Mouse (Mus musculus) spleen, adult 2 months (tissue): ENCODE results near the gene Cop1.

Source experiments
- CTCF ChIP-seq: fragments of 200-500 bp; IDR thresholded peaks from 2 replicates; pipeline ENCODE4 v1.5.1; 2011; ENCODE audit warnings: mild to moderate bottlenecking, inconsistent platforms; ENCODE audit not compliant: insufficient read depth, insufficient read length, insufficient replicate concordance; ENCODE audit errors: extremely low read depth
- POLR2A ChIP-seq: fragments of 200-500 bp; IDR thresholded peaks from 2 replicates; pipeline ENCODE4 v1.6.1; 2011; ENCODE audit warnings: low read depth, low read length, inconsistent platforms

DNA sequence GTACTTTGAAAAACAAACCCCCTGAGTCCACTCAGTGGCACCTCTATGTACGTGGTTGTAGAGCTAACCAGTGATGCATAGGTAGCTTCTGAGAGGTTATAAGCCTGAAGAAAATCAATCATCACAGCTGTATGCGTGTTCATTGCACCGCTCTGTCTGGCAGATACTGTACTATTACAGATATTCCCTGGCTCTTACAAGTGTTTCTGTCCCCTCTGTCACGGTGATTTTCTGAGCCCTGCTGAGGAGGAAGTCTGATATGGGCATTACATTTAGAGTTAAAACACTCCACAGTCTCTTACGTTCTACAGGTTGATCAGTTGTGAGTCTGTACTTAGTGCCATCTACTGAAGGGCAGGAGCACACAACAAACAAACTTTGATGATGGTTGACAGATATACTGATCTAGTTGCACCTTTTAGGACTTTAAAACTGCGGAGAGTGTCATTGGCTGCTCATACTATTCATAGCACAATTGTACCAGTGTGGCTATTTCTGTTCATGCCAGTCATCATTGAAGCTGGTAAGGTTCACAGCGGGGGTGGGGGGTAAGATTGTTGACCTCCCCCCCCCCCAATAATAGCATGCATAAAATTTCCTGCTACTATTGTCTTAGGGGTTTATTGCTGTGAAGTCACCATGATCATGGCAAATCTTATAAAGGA is 69.4 kb downstream of the Cop1 start:
- TF ChIP-seq CTCF (no peak), POLR2A (no peak)
